Mouse (Mus musculus) kidney, adult 2 months (tissue): ENCODE data around the gene Rnf20.
A peak's percentile ranks its signal among the peaks of the same experiment; 100 is the strongest.

Experiments used
- CTCF ChIP-seq: fragments of 200-500 bp; conservative IDR thresholded peaks from 2 replicates; pipeline ENCODE4 v1.5.1; 2011; ENCODE audit warnings: low read depth, mild to moderate bottlenecking, control low read depth, low read length, moderate library complexity, mixed read lengths; ENCODE audit not compliant: insufficient read depth, insufficient read length
- POLR2A ChIP-seq: fragments of 200-500 bp; IDR thresholded peaks from one replicate; pipeline ENCODE4 v1.6.1; 2011; ENCODE audit warnings: low read depth, low read length, control low read depth

DNA sequence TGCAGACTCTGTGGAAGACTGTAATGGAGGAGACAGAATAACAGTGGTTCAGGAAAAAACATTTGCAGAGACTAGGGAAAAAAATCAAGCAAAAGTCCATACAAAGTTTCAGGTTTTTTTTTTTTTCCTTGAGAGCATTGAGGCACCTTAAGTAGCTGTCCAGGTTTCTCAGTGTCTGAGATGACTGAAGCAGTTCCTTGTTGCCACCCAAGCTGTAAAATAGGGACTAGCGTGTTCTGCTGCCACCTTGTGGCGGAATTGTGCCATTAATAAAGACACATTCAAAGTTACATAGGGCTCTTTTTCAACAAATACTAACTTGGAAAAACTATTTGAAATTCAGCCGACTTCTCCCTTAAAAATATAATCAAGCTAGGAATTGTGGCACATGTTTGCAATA, 4.8 kb upstream of the Rnf20 start:
- TF ChIP-seq CTCF (peak; percentile 82), POLR2A (no peak)
